Mouse (Mus musculus) forebrain, embryonic 10.5 days (tissue): ENCODE measurements at regions not wholly inside any gene's neighbourhood (a gene's known extent, or its start where the extent isn't known, plus 50 kb on each side); places are given as distances from the start of the nearest gene placed in this dataset.

Experiments used
- DNase-seq: peaks from one replicate; pipeline ENCODE4 v3.0.0-alpha.2; 2017; ENCODE audit warnings: low spot score; ENCODE audit errors: extremely low spot score
- H3K27ac ChIP-seq: fragments of 300-500 bp; sonication (generic); 2 replicates; pipeline ENCODE4 v1.5.1; 2016; ENCODE audit warnings: mild to moderate bottlenecking
- H3K27me3 ChIP-seq: fragments of 300-500 bp; sonication (generic); 2 replicates; pipeline ENCODE4 v1.6.1; 2016; ENCODE audit warnings: mild to moderate bottlenecking; ENCODE audit not compliant: poor library complexity, severe bottlenecking
- H3K36me3 ChIP-seq: fragments of 300-500 bp; sonication (generic); replicated peaks from 2 replicates; pipeline ENCODE4 v1.6.1; 2016; ENCODE audit warnings: mild to moderate bottlenecking, moderate library complexity
- H3K4me1 ChIP-seq: fragments of 300-500 bp; sonication (generic); 2 replicates; pipeline ENCODE4 v1.6.1; 2016
- H3K4me3 ChIP-seq: fragments of 300-500 bp; sonication (generic); 2 replicates; pipeline ENCODE4 v1.5.1; 2016; ENCODE audit warnings: mild to moderate bottlenecking, moderate library complexity
- H3K9me3 ChIP-seq: fragments of 300-500 bp; sonication (generic); 2 replicates; pipeline ENCODE4 v1.6.1; 2016; ENCODE audit warnings: mild to moderate bottlenecking, moderate library complexity
- WGBS: fragments of 180-500 bp; shearing (Covaris S2); methylation state at CpG from one replicate; pipeline ENCODE4 v1.1.7; 2016; 5-methylcytosine and 5-hydroxymethylcytosine counted together

DNA sequence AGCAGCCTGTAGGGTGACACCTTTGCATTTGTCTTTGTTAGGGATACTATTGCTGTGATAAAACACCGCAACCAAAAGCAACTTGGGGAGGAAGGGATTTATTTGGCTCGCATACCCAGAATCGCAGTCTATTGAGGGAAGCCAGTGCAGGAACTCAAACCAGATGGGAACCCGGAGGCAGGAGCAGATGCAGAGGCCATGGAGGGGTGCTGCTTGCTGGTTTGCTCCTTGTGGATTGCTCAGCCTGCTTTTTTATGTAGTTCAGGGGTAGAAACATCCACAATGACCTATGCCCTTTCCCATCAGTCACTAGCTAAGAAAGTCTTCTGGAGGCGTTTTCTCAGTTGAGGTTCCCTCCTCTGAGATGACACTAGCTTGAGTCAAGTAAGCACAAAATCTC is 133.9 kb downstream of the Irx2 start:
- Histone ChIP-seq H3K4me3 (no peak overlapping the region), H3K27ac (no peak overlapping the region), H3K36me3 (no peaks in the 10 kb centered on the region), H3K27me3 (no peaks in the 10 kb centered on the region), H3K4me1 (no peaks in the 10 kb centered on the region), H3K9me3 (no peaks in the 10 kb centered on the region)
- WGBS: 85% methylated on average over 5 of the region's 5 CpGs
- no peak for DNase-seq

DNA sequence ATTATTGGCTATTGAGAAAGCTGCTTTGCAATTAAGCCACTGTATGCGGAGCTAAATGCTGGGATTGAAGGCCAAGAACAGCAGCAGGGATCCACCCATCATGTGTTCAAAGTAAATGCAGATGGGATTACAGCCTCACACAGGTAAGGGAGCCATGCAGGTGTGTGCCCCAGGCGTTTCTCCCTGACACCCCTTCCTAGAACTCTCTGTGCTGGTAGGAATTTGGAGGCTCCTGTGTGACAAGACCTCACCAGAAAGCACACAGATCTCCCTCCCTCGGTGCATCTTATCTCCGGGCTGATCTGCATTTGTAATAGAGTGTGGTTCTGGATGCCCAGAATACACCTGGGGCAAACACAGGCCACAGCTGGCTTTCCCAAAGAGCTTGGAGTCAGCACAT is 134.7 kb downstream of the Irx2 start:
- no peaks in the 10 kb centered on the region for H3K36me3 ChIP-seq
- no peaks in the 10 kb centered on the region for H3K27me3 ChIP-seq
- no peaks in the 10 kb centered on the region for H3K4me1 ChIP-seq
- no peak for DNase-seq
- no peak overlapping the region for H3K27ac ChIP-seq
- 61% methylated on average over 4 of the region's 4 CpGs for WGBS
- no peaks in the 10 kb centered on the region for H3K9me3 ChIP-seq
- H3K4me3 ChIP-seq: no peak overlapping the region

DNA sequence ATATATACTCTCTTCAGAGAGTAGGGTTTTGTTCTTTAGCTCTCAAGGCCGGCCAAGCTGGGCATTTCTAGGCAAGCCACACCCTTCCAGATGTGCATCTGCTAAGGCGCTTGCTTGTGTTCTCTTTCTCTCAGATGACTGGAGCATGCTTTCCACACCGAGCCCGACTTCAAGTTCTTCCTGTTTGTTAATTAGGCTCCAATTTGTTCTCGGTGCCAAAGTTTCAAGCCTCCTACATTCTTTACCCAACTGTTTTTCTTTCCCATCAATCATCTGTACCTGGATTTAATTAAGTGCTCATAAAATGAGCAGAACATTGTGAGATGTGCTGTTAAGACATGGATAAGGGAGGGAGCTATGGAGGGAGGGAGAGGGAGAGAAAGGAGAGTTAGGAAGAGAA is 138.7 kb downstream of the Irx2 start:
- H3K27ac ChIP-seq: no peak overlapping the region
- WGBS: 67% methylated on average over 5 of the region's 5 CpGs
- H3K36me3 ChIP-seq: no peaks in the 10 kb centered on the region
- no peaks in the 10 kb centered on the region for H3K4me1 ChIP-seq
- no peak overlapping the region for H3K4me3 ChIP-seq
- no peaks in the 10 kb centered on the region for H3K9me3 ChIP-seq
- H3K27me3 ChIP-seq: no peaks in the 10 kb centered on the region
- no peak for DNase-seq

DNA sequence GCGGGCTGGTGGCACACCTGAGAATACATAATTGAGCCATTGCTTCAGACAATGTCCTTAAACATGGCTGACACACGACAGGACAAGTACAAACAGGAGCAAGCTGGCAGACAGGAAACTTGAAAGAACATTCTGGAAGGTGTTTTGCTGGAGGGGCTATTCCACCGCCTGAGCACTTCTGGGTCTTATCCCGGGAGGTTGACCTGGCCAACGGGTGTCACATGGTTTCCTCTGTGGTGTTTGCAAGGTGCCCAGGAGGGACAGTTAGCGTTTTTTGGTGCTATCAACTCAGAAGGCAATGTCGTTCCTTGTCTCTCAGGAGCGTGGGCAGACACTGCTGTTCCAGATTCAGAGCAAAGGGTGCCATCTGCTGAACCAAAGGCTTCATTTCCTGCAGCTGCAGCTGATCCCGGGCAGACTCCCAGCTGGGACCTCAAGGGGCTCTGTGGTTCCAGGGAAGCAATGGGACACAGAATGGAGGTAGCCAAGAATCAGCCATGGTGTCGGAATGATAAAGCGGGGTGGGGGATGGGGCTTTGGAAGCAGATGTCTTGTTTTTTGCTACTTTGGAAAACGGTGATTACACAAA is 140.5 kb downstream of the Irx2 start:
- H3K4me3 ChIP-seq: no peak overlapping the region
- no peaks in the 10 kb centered on the region for H3K27me3 ChIP-seq
- H3K9me3 ChIP-seq: 0 out of 2 replicates have a peak, but pooled peaks cover 3% of the 10 kb centered on the region
- H3K4me1 ChIP-seq: no peaks in the 10 kb centered on the region
- 80% methylated on average over 12 of the region's 12 CpGs for WGBS
- no peaks in the 10 kb centered on the region for H3K36me3 ChIP-seq
- no peak overlapping the region for H3K27ac ChIP-seq
- no peak for DNase-seq

DNA sequence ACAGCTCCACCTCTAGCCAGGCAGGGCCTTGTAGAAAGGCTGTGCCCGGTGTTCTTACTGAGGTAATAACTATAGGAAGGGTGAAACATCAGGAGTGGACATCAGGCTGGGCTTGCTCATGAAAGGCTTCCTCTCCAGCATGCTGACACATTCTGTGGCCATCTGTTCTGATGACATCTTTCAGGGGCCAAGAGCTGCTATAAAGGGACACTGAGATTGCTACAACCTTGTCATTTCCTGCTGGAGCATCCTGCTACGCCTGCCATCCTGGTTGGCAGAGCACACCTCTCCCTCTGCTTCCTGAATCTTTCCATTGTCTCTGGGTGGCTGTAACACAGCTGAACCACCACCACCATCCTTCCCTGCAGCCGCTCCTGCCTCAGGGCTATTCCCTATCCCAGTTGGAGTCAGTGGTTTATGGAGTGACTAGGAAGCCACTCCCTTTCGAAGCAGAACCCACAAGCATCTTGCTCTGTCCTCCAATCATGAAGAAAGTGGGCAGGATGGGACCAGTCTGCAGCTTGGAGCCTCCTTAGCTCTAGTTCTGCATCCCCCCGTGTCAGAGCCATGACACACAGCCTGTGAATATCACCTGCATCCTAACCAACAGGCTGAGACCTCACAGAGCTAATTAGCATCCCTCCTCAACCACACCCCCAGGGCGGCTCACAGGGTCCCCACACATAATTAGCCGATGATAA is 154.6 kb downstream of the Irx2 start:
- no peak for DNase-seq
- Histone ChIP-seq H3K36me3 (no peaks in the 10 kb centered on the region), H3K4me1 (peaks cover 8% of the 10 kb centered on the region), H3K27ac (no peak overlapping the region), H3K27me3 (peaks cover 38% of the 10 kb centered on the region), H3K9me3 (no peaks in the 10 kb centered on the region), H3K4me3 (no peak overlapping the region)
- WGBS: 61% methylated on average over 7 of the region's 7 CpGs

DNA sequence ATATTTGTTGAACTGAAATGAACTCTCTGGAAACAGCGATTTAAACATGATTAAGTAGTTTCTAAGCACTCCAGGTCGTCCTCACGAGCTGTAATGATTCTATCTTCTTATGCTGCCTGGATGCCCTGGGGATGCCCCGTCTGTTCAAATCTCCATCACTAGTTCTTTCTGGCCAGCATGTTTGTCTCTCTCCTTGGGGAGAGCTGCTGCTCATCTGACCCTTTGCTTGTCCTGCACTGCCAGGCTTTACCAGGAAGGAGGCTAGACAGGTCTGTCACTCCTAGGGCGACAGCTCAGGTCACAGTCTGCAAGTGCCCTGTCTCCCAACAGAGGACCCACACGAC is 155.1 kb downstream of the Irx2 start:
- peaks cover 13% of the 10 kb centered on the region for H3K4me1 ChIP-seq
- H3K36me3 ChIP-seq: no peaks in the 10 kb centered on the region
- no peak overlapping the region for H3K4me3 ChIP-seq
- peaks cover 38% of the 10 kb centered on the region for H3K27me3 ChIP-seq
- H3K27ac ChIP-seq: no peak overlapping the region
- DNase-seq: no peak
- 69% methylated on average over 6 of the region's 6 CpGs for whole genome bisulfite sequencing
- H3K9me3 ChIP-seq: no peaks in the 10 kb centered on the region

DNA sequence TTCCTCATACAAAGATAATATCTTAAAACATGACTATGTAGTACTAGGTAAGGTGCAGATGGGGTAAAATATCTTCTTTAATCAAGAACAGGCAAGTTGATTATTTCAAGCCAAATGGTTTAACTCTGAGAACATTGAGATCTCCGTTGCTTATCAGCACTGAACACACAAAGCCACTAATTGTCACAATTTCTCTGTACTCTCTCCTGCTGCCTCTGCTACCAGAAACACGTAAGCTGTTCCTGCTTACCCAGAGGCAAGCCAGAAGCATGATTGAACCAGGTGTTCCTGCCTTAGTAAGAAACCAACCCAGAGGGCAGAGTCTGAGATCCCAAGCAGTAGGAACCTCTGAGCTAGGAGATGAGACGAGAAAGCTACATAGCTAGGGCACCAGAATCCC is 164.1 kb downstream of the Irx2 start:
- 65% methylated on average over 3 of the region's 3 CpGs for WGBS
- no peak for DNase-seq
- Histone ChIP-seq H3K4me3 (no peak overlapping the region), H3K36me3 (no peaks in the 10 kb centered on the region), H3K27ac (no peak overlapping the region), H3K27me3 (peaks cover 40% of the 10 kb centered on the region), H3K4me1 (peaks cover 9% of the 10 kb centered on the region), H3K9me3 (no peaks in the 10 kb centered on the region)

DNA sequence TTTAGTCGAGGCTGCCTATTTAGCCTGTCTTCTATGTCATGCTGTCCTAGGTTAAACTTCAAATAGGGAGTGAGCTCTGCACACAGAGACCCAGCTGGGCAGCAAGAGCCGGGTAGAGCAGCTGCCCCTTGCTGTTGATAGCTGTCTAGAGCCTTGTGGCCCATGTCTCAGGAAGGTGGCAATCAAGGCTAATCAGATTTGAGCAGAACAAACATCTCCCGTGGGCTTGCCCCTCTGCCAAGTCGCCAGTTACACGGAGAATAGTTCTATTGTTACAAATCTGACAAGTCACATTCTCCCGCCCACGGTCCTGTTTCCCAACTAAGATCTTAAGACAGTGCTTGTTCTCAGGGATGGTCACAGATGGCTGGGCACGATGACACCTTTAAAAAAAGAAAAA is 171.4 kb downstream of the Irx2 start:
- no peak overlapping the region for H3K27ac ChIP-seq
- DNase-seq: no peak
- no peaks in the 10 kb centered on the region for H3K9me3 ChIP-seq
- peaks cover 5% of the 10 kb centered on the region; the same call in 1 of the 2 replicates for H3K4me1 ChIP-seq
- H3K27me3 ChIP-seq: peaks cover 58% of the 10 kb centered on the region
- H3K4me3 ChIP-seq: no peak overlapping the region
- H3K36me3 ChIP-seq: no peaks in the 10 kb centered on the region
- 18% methylated on average over 8 of the region's 8 CpGs for WGBS

DNA sequence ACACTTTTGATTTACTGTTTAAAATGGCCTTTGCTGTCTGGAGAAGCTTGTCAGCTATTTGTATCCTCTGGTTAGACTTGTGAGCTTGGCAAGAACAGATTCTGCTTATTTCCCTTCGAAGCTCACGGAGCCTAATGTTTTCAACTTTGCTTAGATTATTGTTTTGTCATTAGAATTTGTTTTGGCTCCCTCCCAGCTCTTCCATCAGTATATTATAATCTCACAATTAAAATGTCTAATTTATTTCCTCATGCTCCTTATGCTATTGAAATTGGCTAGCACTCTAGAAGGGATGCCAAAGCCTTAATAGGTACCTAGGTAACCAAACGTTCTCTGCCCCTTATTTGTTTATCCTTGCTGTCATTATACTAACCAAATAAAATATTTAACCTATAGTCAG is 171.9 kb downstream of the Irx2 start:
- H3K27ac ChIP-seq: no peak overlapping the region
- H3K27me3 ChIP-seq: peaks cover 59% of the 10 kb centered on the region
- DNase-seq: no peak
- H3K4me1 ChIP-seq: peaks cover 5% of the 10 kb centered on the region; the same call in 1 of the 2 replicates
- H3K36me3 ChIP-seq: no peaks in the 10 kb centered on the region
- H3K9me3 ChIP-seq: no peaks in the 10 kb centered on the region
- WGBS: 79% methylated on average over 3 of the region's 3 CpGs
- H3K4me3 ChIP-seq: no peak overlapping the region

DNA sequence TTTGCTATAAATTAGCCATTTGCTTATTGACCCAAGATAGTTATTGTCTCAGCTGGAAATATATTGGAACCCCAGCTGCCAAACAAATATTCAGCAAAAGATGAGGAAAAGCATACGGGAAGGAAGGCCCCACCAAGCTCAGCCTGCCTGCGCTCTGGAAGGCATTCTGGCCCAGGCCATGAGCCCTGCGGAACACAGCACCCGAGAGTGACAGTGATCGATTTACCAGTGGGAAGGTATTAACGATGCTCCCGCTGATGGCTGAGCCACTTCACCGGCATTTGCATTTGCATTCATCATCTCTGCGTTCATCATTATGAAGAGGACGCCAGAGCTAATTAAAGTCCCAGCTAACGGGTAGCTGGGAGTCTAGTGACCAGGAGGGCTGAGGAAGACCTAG is 174.8 kb downstream of the Irx2 start:
- WGBS: 58% methylated on average over 11 of the region's 11 CpGs
- DNase-seq: no peak

DNA sequence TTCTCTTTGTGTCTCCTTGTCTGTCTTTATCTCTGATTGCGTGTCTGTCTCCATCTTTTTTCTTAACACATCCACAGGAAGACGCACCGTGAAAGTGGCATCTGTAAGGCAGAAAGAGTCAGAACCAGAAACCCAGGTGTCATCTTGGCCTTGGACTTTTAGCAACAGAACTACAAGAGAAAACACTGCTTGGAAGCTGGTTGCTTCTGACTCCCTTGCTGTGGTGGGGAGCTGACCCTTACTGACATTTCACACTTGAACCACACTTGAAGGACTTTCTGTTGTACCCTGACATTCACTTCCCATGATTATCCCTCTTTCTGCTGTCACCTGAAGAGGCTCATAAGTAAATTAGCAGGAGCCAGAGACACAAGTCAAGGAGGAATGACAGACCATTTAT is 180.6 kb downstream of the Irx2 start:
- Histone ChIP-seq H3K4me3 (no peak overlapping the region), H3K27me3 (peaks cover 96% of the 10 kb centered on the region), H3K9me3 (peaks cover 6% of the 10 kb centered on the region; the same call in 1 of the 2 replicates), H3K4me1 (peaks cover 2% of the 10 kb centered on the region), H3K36me3 (no peaks in the 10 kb centered on the region), H3K27ac (no peak overlapping the region)
- 83% methylated on average over 3 of the region's 3 CpGs for WGBS
- DNase-seq: no peak

More for the DNA sequence above, 174.8 kb downstream of the Irx2 start:
- Histone ChIP-seq H3K9me3 (no peaks in the 10 kb centered on the region), H3K27me3 (peaks cover 78% of the 10 kb centered on the region), H3K4me1 (peaks cover 5% of the 10 kb centered on the region; the same call in 1 of the 2 replicates), H3K4me3 (no peak overlapping the region), H3K27ac (no peak overlapping the region), H3K36me3 (no peaks in the 10 kb centered on the region)

DNA sequence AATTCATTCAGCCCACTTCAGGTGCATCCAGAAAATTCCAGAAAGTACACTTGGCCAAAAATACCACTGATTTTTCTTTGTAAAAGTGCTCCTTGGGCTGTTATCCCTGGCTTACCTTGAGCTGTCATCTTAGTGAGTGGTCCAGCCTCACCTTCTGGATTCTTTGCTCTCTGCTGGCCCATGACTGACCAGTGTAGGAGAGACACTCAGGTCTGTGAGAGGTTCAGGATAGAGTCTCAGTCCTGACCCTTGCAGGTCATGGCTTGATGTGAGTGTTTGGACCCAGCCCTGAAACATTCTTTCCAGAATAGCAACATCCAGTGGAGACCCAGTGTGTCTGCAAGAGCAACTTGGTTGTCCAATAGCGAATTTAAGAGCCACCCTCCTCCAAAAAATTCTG is 182.0 kb downstream of the Irx2 start:
- H3K4me1 ChIP-seq: peaks cover 16% of the 10 kb centered on the region
- peaks cover 6% of the 10 kb centered on the region; the same call in 1 of the 2 replicates for H3K9me3 ChIP-seq
- no peak overlapping the region for H3K4me3 ChIP-seq
- 96% methylated on average over 1 of the region's 1 CpGs for WGBS
- DNase-seq: no peak
- no peak overlapping the region for H3K27ac ChIP-seq
- peaks cover 99% of the 10 kb centered on the region for H3K27me3 ChIP-seq
- H3K36me3 ChIP-seq: no peaks in the 10 kb centered on the region

DNA sequence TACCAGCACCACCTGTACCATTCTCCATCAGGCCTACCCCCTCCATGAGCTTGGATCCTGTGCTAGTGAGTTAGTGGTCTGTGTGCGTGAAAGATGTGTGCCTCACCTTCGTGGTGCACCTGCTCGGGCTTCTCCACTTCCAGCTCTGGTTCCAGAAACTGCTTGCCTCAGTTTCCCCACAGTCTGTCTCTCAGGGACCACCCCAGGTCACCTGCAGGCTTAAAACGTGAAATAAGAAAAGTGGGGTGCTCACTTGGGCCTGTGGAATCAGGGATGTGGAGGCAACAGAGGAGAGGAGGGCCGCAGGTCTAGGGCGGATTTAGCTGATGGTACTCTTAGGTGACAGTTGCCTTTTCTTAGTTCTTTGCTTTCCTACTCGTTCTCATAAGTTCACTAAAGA is 186.0 kb downstream of the Irx2 start:
- Histone ChIP-seq H3K27me3 (peaks cover 100% of the 10 kb centered on the region), H3K4me1 (peaks cover 41% of the 10 kb centered on the region), H3K36me3 (no peaks in the 10 kb centered on the region), H3K9me3 (peaks cover 6% of the 10 kb centered on the region; the same call in 1 of the 2 replicates), H3K4me3 (no peak overlapping the region), H3K27ac (peak overlapping the region; percentile 62; the same call in 1 of the 2 replicates)
- DNase-seq: no peak
- 30% methylated on average over 7 of the region's 7 CpGs for WGBS
